Mouse (Mus musculus) layer of hippocampus, adult 9-10 months (tissue): ENCODE results near the gene Mrgpre.

Source experiments
- DNase-seq: peaks from one replicate; pipeline ENCODE4 v3.0.0; 2022; ENCODE audit warnings: low spot score

Gene Mrgpre

DNA sequence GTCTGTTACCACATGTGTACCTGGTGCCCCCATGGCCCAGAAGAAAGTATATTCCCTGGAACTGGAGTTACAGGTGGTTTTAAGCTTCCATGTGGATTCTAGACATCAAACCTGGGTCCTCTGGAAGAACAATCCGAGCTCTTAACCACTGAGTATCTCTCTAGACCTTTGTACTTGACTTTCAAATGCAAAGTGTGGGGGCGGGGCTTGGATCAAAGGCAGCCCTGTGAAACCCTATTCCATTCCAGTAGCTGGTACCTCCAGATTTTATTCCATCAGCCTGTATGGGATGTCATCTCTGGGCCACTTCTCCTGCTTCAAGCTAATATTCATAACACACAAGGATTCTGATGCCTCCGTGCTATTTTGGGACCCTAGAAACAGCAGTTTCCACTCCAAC lies 8.2 kb downstream of the Mrgpre start:
- no peak for DNase-seq

- no peak for DNase-seq
These were observed 14.8 kb downstream of the Mrgpre start for GRCm38 (mm10) chr7:143769461-143769860.

DNA sequence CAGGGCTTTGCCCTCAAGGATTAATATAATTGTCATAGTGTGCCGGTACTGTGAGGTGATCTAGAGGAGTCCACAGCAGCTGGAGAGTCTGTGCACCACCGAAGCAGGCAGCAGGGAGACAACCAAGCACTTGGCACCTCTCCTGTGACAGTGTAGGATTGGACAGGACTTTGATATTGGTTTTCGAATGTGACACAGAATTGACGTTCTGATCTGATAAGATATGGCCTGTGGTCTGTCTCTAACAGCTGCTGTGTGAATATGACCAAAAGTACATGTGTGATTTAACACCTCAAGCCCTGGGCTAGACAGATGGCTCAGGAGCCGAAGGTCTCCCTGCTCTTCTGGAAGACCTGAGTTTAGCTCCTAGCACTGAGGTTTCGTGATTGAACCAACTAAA lies 16.0 kb downstream of the Mrgpre start:
- no peak for DNase-seq

- DNase-seq, result no peak
These were observed 17.4 kb downstream of the Mrgpre start, which contains the start of gene Mrgprg for GRCm38 (mm10) chr7:143766893-143767292. Mrgprg (minus strand) TSS chr7:143766993.

GRCm38 (mm10) chr7:143764876-143765530 lies 19.3 kb downstream of the Mrgpre start:
- DNase-seq, result no peak

DNA sequence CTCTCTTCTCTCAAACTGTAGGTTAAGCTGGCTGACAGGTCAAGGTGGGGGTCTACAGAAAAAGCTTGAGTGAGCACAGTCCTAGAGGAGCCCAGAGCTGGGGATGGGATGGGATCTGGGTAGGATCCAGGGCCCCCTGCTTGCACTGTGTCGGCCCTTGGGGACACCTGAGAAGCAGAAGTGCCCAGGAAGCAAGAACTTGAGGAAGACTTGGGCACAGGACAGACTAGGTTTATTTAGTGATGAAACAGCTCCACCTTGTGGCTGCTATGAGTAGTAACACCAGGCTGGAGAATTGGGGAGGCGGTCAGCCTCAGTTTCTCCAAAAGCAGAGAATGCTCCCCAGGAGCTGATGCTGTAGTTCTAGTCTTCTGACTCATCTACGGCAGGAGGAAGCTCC lies 20.5 kb downstream of the Mrgpre start:
- no peak for DNase-seq

- DNase-seq, result no peak
These were observed 25.3 kb downstream of the Mrgpre start for GRCm38 (mm10) chr7:143758956-143759355.

DNA sequence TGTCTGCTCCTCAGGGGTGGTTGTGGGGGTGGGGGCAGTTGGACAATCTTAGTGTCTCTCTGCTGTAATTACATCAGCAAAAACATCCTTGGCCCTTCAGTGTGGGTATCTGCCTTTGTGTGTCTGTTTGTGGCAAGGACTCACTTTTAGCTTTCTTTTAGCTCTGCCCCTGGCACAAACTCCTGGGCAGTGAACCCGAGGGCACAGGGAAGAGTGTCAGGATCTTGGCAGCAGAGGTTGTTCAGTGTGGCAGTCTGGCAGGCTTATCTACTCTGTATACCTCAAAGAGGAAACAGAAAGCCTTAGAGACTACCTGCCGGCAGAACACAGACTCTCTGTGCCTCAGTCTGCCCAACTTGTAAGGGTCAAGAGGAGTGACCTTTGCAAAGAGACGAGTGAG lies 26.6 kb downstream of the Mrgpre start:
- no peak for DNase-seq

- DNase-seq, result no peak
These were observed 27.3 kb downstream of the Mrgpre start for GRCm38 (mm10) chr7:143757027-143757390.

- no peak for DNase-seq
These were observed 27.9 kb downstream of the Mrgpre start, which contains the start of gene Osbpl5 for GRCm38 (mm10) chr7:143756125-143757026. Osbpl5 (minus strand) TSS chr7:143756985.

GRCm38 (mm10) chr7:143755357-143756124 lies 28.8 kb downstream of the Mrgpre start:
- DNase-seq, result no peak

DNA sequence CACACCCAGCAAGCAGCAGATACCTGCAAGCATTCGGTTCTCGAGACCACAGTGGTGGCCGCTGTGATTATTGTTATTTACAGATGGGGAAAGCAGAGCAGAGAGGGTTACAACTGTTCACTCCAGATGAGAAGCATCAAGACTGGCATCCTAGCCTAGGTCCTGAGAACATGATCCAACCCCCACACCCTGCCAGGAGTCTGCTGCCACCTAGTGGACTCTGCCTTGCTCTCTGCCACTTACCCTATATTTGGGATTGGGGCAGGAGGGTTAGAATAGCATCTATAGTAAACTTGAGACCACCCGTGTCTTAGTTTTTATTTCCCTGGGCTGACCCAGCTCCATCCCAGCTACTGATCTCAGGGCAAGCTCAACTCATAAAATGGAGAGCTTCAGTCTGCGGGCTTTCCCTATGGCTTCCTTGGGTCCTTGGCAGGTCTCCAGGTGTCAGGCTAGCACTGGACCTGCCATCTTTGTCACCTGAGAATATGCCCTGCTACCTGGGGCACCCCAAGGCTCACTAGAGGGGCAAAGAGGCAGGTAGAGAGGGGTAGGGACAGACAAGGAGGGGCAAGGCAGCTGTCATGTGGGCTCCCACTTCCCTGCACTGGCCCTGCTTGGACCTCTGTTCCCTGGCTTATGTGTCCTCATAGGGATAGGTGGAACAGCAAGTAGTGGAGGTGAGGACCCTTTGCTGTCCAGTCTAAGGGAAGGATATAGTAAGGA lies 30.1 kb downstream of the Mrgpre start:
- DNase-seq, result peak; percentile 54

- no peak for DNase-seq
These were observed 31.7 kb downstream of the Mrgpre start for GRCm38 (mm10) chr7:143752606-143753005.

DNA sequence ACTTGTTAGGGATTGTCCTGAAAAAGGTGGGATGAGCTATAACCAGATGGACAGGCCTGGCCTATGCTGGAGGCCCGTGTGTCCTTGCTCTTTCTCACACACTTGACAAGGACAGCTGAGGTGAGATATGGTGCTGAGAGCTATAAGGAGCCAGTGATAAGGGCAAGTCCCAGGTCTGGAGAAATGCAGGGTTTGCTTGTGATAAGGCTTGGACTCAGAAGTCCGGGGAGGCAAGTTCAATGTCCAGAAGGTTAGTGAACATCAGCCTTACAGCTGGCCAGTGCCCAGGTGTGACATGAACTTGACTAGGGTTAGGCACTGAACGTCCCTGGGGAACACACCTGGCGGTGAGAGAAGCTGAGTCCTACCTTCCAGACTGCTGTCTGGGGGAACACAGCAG lies 32.2 kb downstream of the Mrgpre start:
- no peak for DNase-seq

DNA sequence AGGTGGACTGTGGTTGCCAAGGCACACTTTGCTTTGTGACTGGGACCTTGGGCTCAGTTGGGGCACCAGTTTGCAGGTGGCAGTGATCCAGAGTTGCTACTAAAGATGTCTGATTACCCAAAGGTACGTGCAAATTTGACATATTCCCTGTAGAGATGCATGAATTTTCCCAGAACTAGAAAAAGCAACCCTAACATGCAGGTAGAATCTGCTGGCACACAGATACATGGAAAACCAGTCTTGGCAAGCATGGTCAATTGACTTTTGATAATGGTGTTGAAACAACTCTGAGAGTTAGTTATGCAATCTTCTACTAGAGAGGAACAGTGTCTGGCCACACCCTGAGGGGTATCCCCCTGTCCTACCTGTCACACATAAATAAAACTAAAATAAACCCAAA lies 32.9 kb downstream of the Mrgpre start:
- no peak for DNase-seq

- DNase-seq, result no peak
These were observed 35.3 kb downstream of the Mrgpre start for GRCm38 (mm10) chr7:143749045-143749444.

- peak; percentile 73 for DNase-seq
These were observed 36.0 kb downstream of the Mrgpre start for GRCm38 (mm10) chr7:143748041-143748868.

DNA sequence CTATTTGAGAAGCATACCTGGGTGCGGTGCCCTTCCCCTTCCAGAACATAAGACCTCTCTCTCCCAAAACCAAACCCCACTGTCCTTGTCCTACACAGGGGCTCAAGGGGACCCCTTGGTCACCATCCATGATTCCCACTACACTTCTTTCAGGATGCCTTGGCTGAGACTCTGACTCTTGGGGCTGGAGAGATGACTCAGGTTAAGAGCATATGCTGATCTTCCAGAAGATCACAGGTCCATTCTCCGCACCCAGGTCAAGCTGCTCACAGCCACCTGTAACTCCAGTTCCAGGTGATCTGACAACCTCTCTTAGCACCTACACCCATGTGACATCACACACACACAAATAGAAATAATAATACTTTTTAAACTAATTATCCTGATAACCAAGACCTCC lies 43.6 kb downstream of the Mrgpre start:
- no peak for DNase-seq

GRCm38 (mm10) chr7:143739511-143740461 lies 44.5 kb downstream of the Mrgpre start:
- DNase-seq, result no peak

DNA sequence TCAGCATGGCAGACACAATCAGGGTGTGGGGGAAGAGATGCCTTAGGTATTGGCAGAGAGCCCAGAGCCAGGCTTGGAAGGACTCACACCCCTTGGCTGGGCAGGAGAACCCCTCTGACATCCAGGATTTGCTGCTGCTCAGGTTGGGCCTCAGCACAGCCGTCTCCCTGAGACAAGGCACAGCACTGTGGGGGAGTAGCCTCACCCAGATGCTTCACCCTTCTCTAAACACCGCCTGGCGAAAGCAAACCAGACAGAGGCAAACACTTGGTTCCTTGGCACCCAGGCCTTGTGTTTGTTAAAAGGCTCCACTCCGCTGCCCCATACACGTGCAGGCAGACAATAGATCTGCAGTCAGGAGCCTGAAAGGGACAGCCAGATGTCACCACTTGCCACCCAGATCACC lies 45.7 kb downstream of the Mrgpre start:
- DNase-seq, result no peak
